Mouse (Mus musculus): Measurements from ENCODE around the gene Vmn1r195.
"Not testable (repeated sequence)": the region's sequence is repeated elsewhere in the genome, so short reads cannot be mapped to it uniquely, and the experiment has no call there.

Gene Vmn1r195

GRCm38 (mm10) chr13:22270222-22270621 lies at the start of gene Vmn1r195:
TSS of gene Vmn1r195 (plus strand) at chr13:22270522.
- not testable (repeated sequence) for DNase-seq (ENCODE audit: low spot score)

GRCm38 (mm10) chr13:22223060-22223459 lies 47.3 kb upstream of the Vmn1r195 start, which contains the start of gene Vmn1r193:
TSS of gene Vmn1r193 (minus strand) at chr13:22223160.
- not testable (repeated sequence) for DNase-seq (ENCODE audit: low spot score)

DNA sequence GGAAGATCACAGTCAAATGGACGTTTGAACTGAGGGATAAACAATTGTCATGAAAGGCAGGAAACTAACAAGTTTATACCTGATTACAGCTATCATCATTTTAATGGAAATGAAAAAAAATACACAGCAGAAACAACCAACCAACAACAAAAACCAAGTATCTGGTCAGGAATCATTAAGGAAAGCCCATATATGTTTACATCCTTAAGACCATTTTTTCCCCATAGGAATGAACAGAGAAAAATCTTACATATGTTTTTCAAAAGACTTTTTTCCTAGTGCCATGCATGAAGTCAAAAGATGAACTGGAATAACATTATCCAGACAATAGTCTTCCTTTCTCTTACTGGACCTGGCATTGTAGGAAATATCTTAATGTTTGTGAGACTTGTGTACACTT lies 26.4 kb upstream of the Vmn1r195 start, which contains the start of gene Vmn1r194:
TSS of gene Vmn1r194 (plus strand) at position 301 of the 400 bp plus-strand sequence.
- no peak for DNase-seq (ENCODE audit: low spot score)

DNA sequence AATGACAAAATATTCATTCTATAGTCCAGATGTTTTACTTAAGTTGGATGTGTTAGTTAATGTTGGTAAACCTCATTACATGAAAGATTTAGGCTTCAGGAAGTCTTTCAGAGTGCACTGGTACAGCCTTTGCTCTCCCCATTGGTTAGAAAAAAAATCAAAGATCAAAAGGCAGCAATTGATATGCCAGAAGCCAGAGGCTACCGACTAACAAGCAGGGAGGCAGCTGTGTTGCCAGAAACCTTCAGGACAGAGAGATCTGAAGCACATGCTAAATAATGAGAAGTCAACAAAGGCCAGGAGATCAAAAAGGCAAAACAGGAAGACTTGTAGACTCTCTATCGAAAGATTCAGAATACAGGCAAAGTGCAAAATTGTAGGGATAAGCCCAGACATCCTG lies 1.4 kb downstream of the Vmn1r195 start:
- no peak for DNase-seq (ENCODE audit: low spot score)

- DNase-seq (ENCODE audit: low spot score), result peak; percentile 5
These were observed 14.3 kb downstream of the Vmn1r195 start for GRCm38 (mm10) chr13:22284578-22284977.

GRCm38 (mm10) chr13:22289620-22290019 lies 19.3 kb downstream of the Vmn1r195 start, which contains the start of gene Vmn1r196:
TSS of gene Vmn1r196 (plus strand) at chr13:22289920.
- DNase-seq (ENCODE audit: low spot score), result no peak

- DNase-seq (ENCODE audit: low spot score), result not testable (repeated sequence)
These were observed 37.8 kb downstream of the Vmn1r195 start for GRCm38 (mm10) chr13:22308075-22308474.

DNA sequence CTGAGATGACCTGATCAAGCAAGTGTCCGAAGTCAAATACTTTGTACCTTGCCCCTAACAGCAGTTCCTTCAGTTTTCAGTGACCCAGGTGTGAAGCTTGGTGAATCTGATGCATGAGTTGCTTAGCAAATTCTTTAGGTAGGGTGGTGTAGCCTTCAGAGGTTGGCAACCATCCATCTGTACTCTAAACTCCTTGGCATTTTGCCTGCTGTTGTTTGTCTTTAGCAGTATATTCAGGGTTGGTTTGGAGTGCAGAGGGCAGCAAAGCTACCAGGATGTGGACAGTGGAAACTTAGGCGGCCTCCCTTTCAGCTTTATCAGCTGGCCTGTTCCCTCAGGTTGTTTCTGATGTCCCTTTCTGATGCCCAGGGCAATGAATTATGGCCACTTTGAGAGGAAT lies 45.0 kb downstream of the Vmn1r195 start:
- DNase-seq (ENCODE audit: low spot score), result no peak

GRCm38 (mm10) chr13:22317366-22317765 lies 47.0 kb downstream of the Vmn1r195 start:
- DNase-seq (ENCODE audit: low spot score), result no peak

GRCm38 (mm10) chr13:22320091-22320490 lies 49.8 kb downstream of the Vmn1r195 start:
- no peak for DNase-seq (ENCODE audit: low spot score)

GRCm38 (mm10) chr13:22324289-22324688 lies 54.0 kb downstream of the Vmn1r195 start, which contains the start of gene Vmn1r197:
TSS of gene Vmn1r197 (plus strand) at chr13:22324589.
- DNase-seq (ENCODE audit: low spot score), result no peak
